In genomic region chr2:38115000-38115399, GRCm38 (mm10) we compare ENCODE assay signal across 13 mouse cellular contexts.
"Had no signal": no experiment of that assay in that cellular context is flagged by ENCODE, and none has a peak within 500 bp of the region (broad histone marks: within the 10 kb centered on the region; RNA-seq: fewer than 3 reads in every experiment).

No protein-coding gene starts in this region.

- H3K27ac ChIP-seq: limb, embryonic 15.5 days; liver, embryonic 12.5 days; midbrain, embryonic 12.5 days; neural tube, embryonic 13.5 days had no signal

- H3K9ac ChIP-seq: limb, embryonic 15.5 days; liver, embryonic 12.5 days; lung, embryonic 14.5 days; midbrain, embryonic 12.5 days; neural tube, embryonic 13.5 days had no signal

- H3K4me3 ChIP-seq: limb, embryonic 15.5 days; liver, embryonic 12.5 days; midbrain, embryonic 12.5 days; neural tube, embryonic 13.5 days had no signal

- H3K4me2 ChIP-seq: limb, embryonic 15.5 days; liver, embryonic 12.5 days; lung, embryonic 14.5 days; midbrain, embryonic 12.5 days; neural tube, embryonic 13.5 days had no signal

- H3K36me3 ChIP-seq: limb, embryonic 15.5 days; liver, embryonic 12.5 days; midbrain, embryonic 12.5 days; neural tube, embryonic 13.5 days had no signal

- H3K27me3 ChIP-seq: limb, embryonic 15.5 days; liver, embryonic 12.5 days; midbrain, embryonic 12.5 days; neural tube, embryonic 13.5 days had no signal

- H3K9me3 ChIP-seq: limb, embryonic 15.5 days; liver, embryonic 12.5 days; midbrain, embryonic 12.5 days; neural tube, embryonic 13.5 days had no signal

- DNase-seq: layer of hippocampus, adult 9-11 months; layer of hippocampus, postnatal 36 days; lung, embryonic 14.5 days; lung, postnatal 14 days; right cerebral cortex, postnatal 25 days; thymus, postnatal 4 days had no signal

- ATAC-seq: hindbrain, embryonic 16.5 days; inflammation-experienced regulatory T-cells, adult 6 months; liver, embryonic 12.5 days; midbrain, embryonic 16.5 days had no signal
